Mouse (Mus musculus): ENCODE data around the gene Npcd. TPM values are rescaled to one million over a fixed set of nuclear protein-coding genes. Genes with fewer than 3 reads are reported as not detected.

Gene Npcd
- total RNA-seq, 2 experiments from 2014 or later: 11.1 to 20.1 TPM

DNA sequence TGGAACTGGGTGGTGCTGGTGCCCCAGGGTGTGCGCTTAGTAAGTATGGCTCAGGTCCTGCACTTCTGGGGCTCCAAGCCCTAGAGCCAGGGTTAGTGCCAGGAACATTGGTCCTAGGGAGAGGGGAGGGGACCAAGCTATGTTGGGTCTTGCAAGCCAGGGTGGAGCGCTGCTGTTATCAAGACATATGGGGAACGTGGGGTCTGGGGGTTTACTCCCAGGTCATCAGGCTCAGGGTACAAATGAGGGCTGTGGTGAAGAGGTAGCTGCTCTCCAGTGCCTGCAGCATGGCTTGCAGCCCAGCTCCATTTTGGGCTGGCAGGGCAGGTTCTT lies 80.7 kb downstream of the Npcd start:
- DNase-seq (ENCODE audit: low spot score in 2 of 2): no peak
- intact Hi-C loops (cut with DNase I): loop anchor here (2.0 to 5.0 kb wide), 5 partner anchors 77 to 324 kb away; no protein-coding TSS in a partner anchor

GRCm38 (mm10) chr15:79752742-79753419 lies 81.2 kb downstream of the Npcd start:
- intact Hi-C loops (cut with DNase I): loop anchor here (2.0 to 5.0 kb wide), 5 partner anchors 78 to 324 kb away; no protein-coding TSS in a partner anchor
- peak; percentile 77 to 86 for DNase-seq (ENCODE audit: low spot score in 2 of 2)

DNA sequence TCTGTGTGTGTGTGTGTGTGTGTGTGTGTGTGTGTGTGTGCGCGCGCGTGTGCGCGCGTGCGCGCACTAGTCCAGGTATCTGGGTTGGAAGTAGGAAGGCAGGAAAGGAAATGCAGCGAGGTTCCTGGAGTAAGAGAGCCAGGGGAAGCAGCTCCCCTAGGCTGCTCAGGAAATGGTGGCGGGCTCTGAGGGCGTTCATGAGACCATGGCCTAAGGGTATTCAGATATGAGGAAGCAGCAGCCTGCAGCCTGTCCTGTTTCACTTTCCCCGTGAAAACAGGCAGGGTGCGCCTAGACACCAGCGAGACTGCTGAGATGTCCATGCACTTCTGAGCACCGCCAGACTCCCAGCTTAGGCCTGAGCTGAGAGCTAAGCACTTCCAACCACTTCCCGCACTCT lies 82.3 kb downstream of the Npcd start:
- no peak for DNase-seq (ENCODE audit: low spot score in 2 of 2)
- intact Hi-C loops (cut with DNase I): loop anchor here (2.0 to 5.0 kb wide), 5 partner anchors 79 to 326 kb away; no protein-coding TSS in a partner anchor

- intact Hi-C loops (cut with DNase I): loop anchor here (5.0 kb wide), 3 partner anchors 132 to 327 kb away; no protein-coding TSS in a partner anchor
These were observed 83.8 kb downstream of the Npcd start for GRCm38 (mm10) chr15:79750266-79750665.

DNA sequence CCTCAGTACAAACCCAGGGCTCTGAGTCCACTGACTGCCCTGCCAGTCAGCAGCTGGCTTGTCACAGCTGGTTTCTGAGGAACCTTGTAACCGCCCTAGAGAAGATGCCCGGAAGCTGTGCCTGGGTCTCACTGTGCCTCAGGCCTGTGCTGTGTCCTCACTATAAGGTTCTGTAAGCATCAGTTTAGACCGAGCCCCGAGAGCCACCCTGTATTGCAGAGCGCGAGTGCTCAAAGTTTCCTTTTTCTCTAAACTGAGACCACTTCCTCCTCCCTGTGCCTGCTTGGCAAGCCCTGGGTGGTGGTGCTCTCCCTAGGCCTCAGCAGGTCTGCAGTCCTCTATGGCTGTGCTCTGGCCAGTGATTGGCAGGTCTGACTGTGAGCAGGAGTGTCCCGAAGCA lies 84.9 kb downstream of the Npcd start:
- no peak for DNase-seq (ENCODE audit: low spot score in 2 of 2)
- intact Hi-C loops (cut with DNase I): no loop called here

More at GRCm38 (mm10) chr15:79750266-79750665, 83.8 kb downstream of the Npcd start:
- DNase-seq (ENCODE audit: low spot score in 2 of 2): no peak

DNA sequence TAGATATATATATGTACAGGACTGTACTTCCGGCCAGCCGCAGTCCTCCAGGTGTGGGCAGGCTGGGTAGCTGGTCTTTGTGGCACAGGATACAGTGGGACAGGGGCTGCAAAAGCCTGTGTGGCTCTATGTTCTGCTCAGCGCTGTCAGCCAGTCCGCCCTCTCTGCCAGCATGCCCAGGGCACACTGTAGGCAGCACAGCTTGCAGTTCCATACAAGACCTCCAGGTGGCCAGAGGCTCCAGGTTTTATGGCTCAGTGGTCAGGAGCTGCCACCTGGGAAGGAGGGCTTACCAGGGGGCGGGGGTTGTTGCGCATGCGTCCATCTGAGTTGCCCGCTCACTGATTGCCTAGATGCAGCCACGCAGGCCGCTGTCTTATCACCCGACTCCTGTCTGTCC lies 86.0 kb downstream of the Npcd start:
- intact Hi-C loops (cut with DNase I): no loop called here
- no peak for DNase-seq (ENCODE audit: low spot score in 2 of 2)

DNA sequence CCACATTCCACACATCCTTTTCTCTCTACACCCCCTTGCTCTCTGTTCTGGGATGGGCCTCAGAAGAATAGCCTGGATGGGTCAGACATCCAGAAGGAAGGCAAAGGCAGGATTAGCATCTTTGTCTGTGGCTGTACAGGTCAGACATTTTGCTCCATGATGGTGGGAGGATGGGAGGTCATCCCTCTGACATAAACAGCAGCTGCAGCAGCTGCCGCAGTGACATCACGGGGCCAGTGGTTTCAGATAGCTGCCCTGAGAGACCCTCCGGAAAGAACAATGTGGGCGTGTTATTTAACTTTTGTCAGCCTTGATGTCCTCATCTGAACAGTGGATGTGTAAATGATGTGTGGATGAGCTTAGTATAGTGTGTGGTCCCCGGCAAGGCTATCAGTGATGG lies 88.2 kb downstream of the Npcd start:
- no peak for DNase-seq (ENCODE audit: low spot score in 2 of 2)
- intact Hi-C loops (cut with DNase I): no loop called here

- intact Hi-C loops (cut with DNase I): no loop called here
- DNase-seq (ENCODE audit: low spot score in 2 of 2): no peak
These were observed 88.7 kb downstream of the Npcd start for GRCm38 (mm10) chr15:79745312-79745711.

- no peak for DNase-seq (ENCODE audit: low spot score in 2 of 2)
These were observed 89.3 kb downstream of the Npcd start for GRCm38 (mm10) chr15:79744742-79745141.

DNA sequence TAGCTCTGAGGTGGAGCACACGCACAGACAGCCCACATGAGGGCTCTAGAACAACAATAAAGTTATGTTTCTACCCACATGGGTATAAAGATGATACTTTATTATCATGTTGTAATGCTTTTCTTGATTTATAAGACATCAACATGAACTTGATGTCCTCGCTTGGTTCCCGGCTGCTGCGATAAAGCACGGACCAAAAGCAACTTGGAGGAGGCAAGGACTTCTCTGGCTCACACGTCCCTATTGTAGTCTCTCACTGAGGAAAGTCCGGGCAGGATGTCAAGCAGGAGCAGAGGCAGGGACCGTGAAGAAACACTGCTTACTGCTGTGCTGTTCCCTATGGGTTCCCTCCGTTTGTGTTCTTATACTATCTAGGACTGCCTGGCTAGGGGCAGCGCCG lies 90.0 kb downstream of the Npcd start:
- no peak for DNase-seq (ENCODE audit: low spot score in 2 of 2)
- intact Hi-C loops (cut with DNase I): no loop called here

More at GRCm38 (mm10) chr15:79744742-79745141, 89.3 kb downstream of the Npcd start:
- intact Hi-C loops (cut with DNase I): no loop called here

- intact Hi-C loops (cut with DNase I): no loop called here
- DNase-seq (ENCODE audit: low spot score in 2 of 2): no peak
These were observed 91.4 kb downstream of the Npcd start for GRCm38 (mm10) chr15:79742706-79743023.

DNA sequence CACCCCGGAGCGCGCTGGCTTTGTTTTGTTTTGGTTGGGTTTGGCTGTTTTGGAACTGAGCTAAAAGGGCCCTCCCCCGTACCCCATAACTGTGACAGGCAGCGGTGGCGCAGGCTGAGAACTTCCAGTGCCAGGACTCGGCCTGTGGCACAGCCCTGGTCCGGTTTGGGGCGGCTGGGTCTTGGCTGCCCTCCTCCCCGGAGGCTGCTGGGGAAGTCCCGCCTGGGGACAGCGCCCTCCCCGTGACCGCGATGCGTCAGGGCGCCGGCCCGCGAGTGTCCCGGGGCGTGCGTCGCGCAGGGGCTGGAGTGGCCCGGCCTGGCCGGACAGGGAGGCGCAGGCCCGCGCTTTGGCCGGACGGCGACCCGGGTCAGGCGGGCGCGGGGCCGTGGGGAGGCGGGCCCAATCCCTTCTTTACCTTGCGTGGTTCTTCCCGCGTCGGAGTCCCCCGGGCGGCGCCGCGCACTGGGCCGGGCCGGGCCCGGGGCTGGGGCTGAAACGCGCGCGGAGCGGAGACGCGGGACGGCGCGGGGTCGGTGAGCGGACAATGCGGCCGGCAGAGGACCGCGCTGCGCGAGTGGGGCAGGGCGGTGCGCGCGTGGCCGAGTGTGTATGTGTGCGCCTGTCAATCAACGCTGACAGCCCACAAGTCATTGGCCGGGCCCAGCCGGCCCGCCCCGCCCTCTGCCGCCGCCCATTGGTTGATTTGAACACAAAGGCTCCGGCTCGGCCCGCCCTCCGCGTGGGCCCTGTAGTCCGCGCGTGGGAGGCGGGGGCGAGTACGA lies 91.9 kb downstream of the Npcd start, which contains the start of gene Sun2:
Gene Sun2, minus strand, starts transcription at position 616 of the 785 bp plus-strand sequence.
- DNase-seq (ENCODE audit: low spot score in 2 of 2): peak; percentile 94

GRCm38 (mm10) chr15:79741173-79741858 lies 92.7 kb downstream of the Npcd start:
- intact Hi-C loops (cut with DNase I): no loop called here
- DNase-seq (ENCODE audit: low spot score in 2 of 2): no peak

More for the DNA sequence above, 91.9 kb downstream of the Npcd start, which contains the start of gene Sun2:
- intact Hi-C loops (cut with DNase I): no loop called here

DNA sequence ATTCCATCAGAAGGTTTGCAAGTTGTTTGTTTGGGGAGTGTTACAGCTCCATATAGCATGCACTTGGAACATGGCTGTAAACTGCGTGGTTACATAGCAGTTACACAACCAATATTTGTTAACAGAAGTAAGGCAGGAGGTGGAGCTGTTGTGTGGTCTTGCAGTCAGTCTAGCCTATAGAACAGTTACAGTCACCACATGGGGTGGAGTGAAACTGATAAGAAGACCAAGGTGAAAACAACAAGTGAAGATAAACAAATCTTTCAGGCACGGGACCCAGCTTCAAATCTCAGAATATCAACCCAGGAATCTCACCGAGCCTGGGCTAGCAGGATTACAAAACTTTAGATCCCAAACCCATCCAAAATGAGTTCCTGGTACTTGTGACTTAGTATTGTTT lies 93.3 kb downstream of the Npcd start:
- no peak for DNase-seq (ENCODE audit: low spot score in 2 of 2)
- intact Hi-C loops (cut with DNase I): no loop called here

Other genes starting within 250 kb of the Npcd start
- gene Dmc1, start 229.1 kb downstream of the Npcd start, total RNA-seq (2021): 1 to 10 TPM; 1.2 TPM
- 10 to 100 TPM in 1 of 2 experiments, 1 to 10 TPM in 1; 7.7 to 10.9 TPM for gene Fam227a, start 175.3 kb downstream of the Npcd start, total RNA-seq (2021)
- gene Cby1, start 175.0 kb downstream of the Npcd start, total RNA-seq (2021): 10 to 100 TPM; 51.2 to 53.6 TPM
- gene Tomm22, start 163.4 kb downstream of the Npcd start, total RNA-seq (2021): 100 to 1,000 TPM in 1 of 2 experiments, 10 to 100 TPM in 1; 97.8 to 100 TPM
- 10 to 100 TPM; 71.7 to 71.8 TPM for gene Josd1, start 146.3 kb downstream of the Npcd start, total RNA-seq (2021)
- 10 to 100 TPM; 42.5 to 47.7 TPM for gene Gtpbp1, start 143.4 kb downstream of the Npcd start, total RNA-seq (2021)
- gene Sun2, start 91.7 kb downstream of the Npcd start, total RNA-seq (2021): 10 to 100 TPM; 26.3 to 43.4 TPM
- 10 to 100 TPM; 46.7 to 54.9 TPM for gene Dnal4, start 56.4 kb downstream of the Npcd start, total RNA-seq (2021)
- gene Nptxr, start 29.5 kb downstream of the Npcd start, total RNA-seq (2021): 100 to 1,000 TPM; 898 to 921 TPM
- gene Cbx6, start 451 bp upstream of the Npcd start, total RNA-seq (2021): 100 to 1,000 TPM; 445 to 462 TPM
- gene Apobec3, start 57.4 kb upstream of the Npcd start, total RNA-seq (2021): 1 to 10 TPM; 3.7 to 4.0 TPM
- 10 to 100 TPM; 27.1 to 29.5 TPM for gene Cbx7, start 136.9 kb upstream of the Npcd start, total RNA-seq (2021)
- gene Pdgfb, start 180.7 kb upstream of the Npcd start, total RNA-seq (2021): 10 to 100 TPM; 34.0 to 36.7 TPM